Mouse (Mus musculus) heart, postnatal 0 days (tissue): ENCODE measurements around the gene Slc26a1. TPM values are rescaled to one million over a fixed set of nuclear protein-coding genes. Genes with fewer than 3 reads are reported as not detected.

ENCODE experiments used
- ATAC-seq: fragments of 200-750 bp; cut with Nextera tagmentation; 2 replicates; pipeline ENCODE4 v1.8.0; 2017; ENCODE audit warnings: low read depth, moderate number of reproducible peaks, moderate library complexity; ENCODE audit not compliant: insufficient read depth
- DNase-seq: peaks from one replicate; pipeline ENCODE4 v3.0.0-alpha.2; 2016; ENCODE audit warnings: low spot score
- H3K27ac ChIP-seq: fragments of 300-500 bp; sonication (generic); 2 replicates; pipeline ENCODE4 v1.5.1; 2014; ENCODE audit warnings: low read depth, mild to moderate bottlenecking
- H3K27me3 ChIP-seq: fragments of 300-500 bp; sonication (generic); 2 replicates; pipeline ENCODE4 v1.6.1; 2014; ENCODE audit warnings: low read length, mixed read lengths; ENCODE audit not compliant: control insufficient read depth, insufficient read depth
- H3K36me3 ChIP-seq: fragments of 300-500 bp; sonication (generic); replicated peaks from 2 replicates; pipeline ENCODE4 v1.6.1; 2014; ENCODE audit warnings: low read length, mixed read lengths; ENCODE audit not compliant: control insufficient read depth, insufficient read depth
- H3K4me1 ChIP-seq: fragments of 300-500 bp; sonication (generic); 2 replicates; pipeline ENCODE4 v1.6.1; 2014; ENCODE audit warnings: antibody characterized with exemption; ENCODE audit not compliant: control insufficient read depth, insufficient read depth
- H3K4me2 ChIP-seq: fragments of 300-500 bp; sonication (generic); 2 replicates; pipeline ENCODE4 v1.6.1; 2014; ENCODE audit warnings: low read depth, mild to moderate bottlenecking, low read length, moderate library complexity
- H3K4me3 ChIP-seq: fragments of 300-500 bp; sonication (generic); 2 replicates; pipeline ENCODE4 v1.5.1; 2014; ENCODE audit warnings: low read depth, low read length
- H3K9ac ChIP-seq: fragments of 300-500 bp; sonication (generic); replicated peaks from 2 replicates; pipeline ENCODE4 v1.6.1; 2014; ENCODE audit warnings: low read depth, low read length, mixed read lengths
- H3K9me3 ChIP-seq: fragments of 300-500 bp; sonication (generic); replicated peaks from 2 replicates; pipeline ENCODE4 v1.6.1; 2016; ENCODE audit warnings: low read length; ENCODE audit not compliant: control insufficient read depth
- CTCF ChIP-seq: IDR thresholded peaks from 2 replicates; pipeline ENCODE4 v1.5.1; 2016; ENCODE audit warnings: antibody characterized with exemption, control low read depth, low read depth
- EP300 ChIP-seq: IDR thresholded peaks from 2 replicates; pipeline ENCODE4 v1.6.1; 2016; ENCODE audit warnings: antibody characterized with exemption, low read depth
- WGBS: fragments of 180-500 bp; shearing (Covaris S2); extraction: QIAGEN DNeasy Blood & Tissue Kit; methylation state at CpG from one replicate; pipeline ENCODE4 v1.1.7; 2014; 5-methylcytosine and 5-hydroxymethylcytosine counted together
- polyA plus RNA-seq: library from polyadenylated mRNA; unstranded; fragments of >200 nt; fragmentation: Nextera tagmentation; extraction: Ambion mirVana; gene quantifications from 2 replicates; pipeline ENCODE4 v1.2.1, GENCODE M21; 2015
- total RNA-seq: library from RNA; depleted of rRNA; stranded (reverse); fragments of >200 nt; gene quantifications from 2 replicates; pipeline ENCODE4 v1.2.3, GENCODE M21; 2014; ENCODE audit warnings: low replicate concordance

The Slc26a1 gene
- total and polyA plus RNA-seq, 2 experiments from 2014 or later = 0.08 to 0.23 TPM

DNA sequence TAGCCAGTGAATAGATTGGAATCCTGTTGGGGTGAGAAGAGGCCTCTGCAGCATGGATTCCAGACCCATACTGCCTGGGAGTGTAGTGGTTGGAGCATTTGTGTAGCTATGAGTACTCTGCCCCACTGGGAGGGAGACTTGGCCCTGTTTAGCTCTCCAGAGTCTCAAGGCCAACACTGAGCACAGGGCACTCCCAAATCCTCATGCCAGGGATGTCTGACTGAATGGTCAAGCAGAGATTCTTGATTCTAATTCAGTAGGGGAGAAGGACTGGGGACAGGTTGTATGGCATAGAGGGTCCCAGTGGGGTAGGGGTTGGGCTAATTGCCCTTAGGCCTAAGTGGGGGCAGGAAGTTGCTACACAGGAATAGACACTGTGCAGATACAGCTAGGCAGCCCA is 38.3 kb upstream of the Slc26a1 start:
- no peak for TF ChIP-seq EP300
- no peak for TF ChIP-seq CTCF
- H3K27ac ChIP-seq = no peak overlapping the region
- H3K4me3 ChIP-seq = no peak overlapping the region
- no peak for ATAC-seq
- no peak for DNase-seq
- H3K4me1 ChIP-seq = no peaks in the 10 kb centered on the region
- no peaks in the 10 kb centered on the region for H3K27me3 ChIP-seq
- no peak overlapping the region for H3K4me2 ChIP-seq
- no peaks in the 10 kb centered on the region for H3K9me3 ChIP-seq
- no peak overlapping the region for H3K9ac ChIP-seq
- H3K36me3 ChIP-seq = no peaks in the 10 kb centered on the region

DNA sequence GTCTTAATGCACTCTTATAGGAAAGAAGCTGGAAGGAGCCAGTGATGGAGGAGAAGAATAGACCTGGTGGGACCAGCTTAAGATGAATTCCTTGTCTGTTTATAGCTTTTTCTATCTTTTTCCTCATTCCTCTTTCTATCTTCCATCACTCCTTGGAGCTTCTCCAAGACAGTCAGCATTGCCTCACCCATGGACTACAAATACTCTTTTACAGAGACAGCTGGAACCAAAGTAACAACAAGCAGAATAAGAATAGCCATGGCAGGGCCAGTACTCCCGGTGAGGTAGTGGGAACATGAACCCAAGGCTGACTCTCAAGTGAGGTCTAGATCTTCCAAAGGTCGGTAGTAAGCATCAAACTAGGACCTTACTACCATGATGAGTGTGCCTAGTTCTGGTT is 37.7 kb upstream of the Slc26a1 start:
- TF ChIP-seq EP300 (no peak), CTCF (no peak)
- Histone ChIP-seq H3K4me2 (no peak overlapping the region), H3K9me3 (no peaks in the 10 kb centered on the region), H3K9ac (no peak overlapping the region), H3K4me3 (no peak overlapping the region), H3K4me1 (no peaks in the 10 kb centered on the region), H3K27ac (no peak overlapping the region), H3K36me3 (no peaks in the 10 kb centered on the region), H3K27me3 (no peaks in the 10 kb centered on the region)
- DNase-seq (no peak), ATAC-seq (no peak)
- WGBS = 76% methylated on average over 2 of the region's 2 CpGs

DNA sequence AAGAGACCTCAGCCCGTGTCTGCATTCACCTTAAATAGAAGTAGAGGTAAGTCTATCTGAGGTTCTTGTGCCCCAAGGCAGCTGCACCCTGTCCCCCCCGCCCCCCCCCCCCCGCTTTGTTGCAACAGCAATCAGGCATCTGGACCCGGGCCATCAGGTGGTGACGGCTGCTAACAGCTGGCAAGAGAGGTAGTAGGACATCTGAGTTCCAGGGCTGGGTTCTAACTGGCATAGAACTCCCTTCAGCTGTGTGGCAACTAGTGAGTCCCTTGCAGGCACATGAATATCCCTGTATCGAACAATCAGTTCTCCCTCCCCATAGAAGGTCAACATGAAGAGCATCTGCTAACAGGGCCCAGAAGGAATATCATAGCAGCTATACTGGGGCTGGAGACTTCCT is 36.6 kb upstream of the Slc26a1 start:
- no peak for ATAC-seq
- 69% methylated on average over 5 of the region's 6 CpGs for WGBS

DNA sequence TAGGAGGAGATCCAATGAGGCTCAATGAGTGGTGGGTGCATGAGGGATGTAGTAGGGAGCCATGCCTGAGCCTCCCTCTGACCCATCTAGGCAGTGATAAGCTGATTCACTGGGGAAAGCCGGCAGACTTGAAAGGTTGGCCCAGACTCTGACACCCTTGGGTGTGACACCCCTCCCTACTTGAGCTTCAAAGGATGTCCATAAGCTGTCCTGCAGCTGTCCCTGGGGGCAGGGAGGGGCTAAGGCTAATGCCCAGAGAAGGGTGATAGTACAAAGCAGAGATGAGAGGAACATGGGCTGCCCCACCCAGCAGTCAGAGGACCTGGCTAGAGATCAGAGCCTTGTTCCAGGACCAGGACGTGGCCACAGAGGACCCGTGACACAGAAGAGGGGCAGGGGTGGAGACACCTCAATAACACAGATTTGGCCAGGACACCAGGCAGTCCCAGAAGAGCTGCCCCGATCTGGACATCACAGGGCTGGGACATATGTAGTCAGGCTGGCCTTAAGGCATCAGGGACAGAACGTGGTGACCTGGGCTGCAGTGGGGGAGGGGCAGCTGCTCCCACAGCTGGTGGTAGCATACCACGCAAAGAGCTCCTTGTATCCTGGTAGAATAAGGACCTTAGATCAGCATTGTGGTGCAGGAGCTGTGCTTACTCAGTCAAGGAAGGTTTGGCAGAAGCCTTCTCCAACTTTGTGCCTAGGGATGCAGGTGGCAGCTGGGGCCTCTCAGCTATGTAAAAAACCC is 33.8 kb upstream of the Slc26a1 start:
- Histone ChIP-seq H3K4me3 (no peak overlapping the region), H3K9me3 (no peaks in the 10 kb centered on the region), H3K4me1 (no peaks in the 10 kb centered on the region), H3K9ac (no peak overlapping the region), H3K27me3 (no peaks in the 10 kb centered on the region), H3K27ac (no peak overlapping the region), H3K4me2 (no peak overlapping the region), H3K36me3 (peaks cover 19% of the 10 kb centered on the region)
- DNase-seq = no peak
- TF ChIP-seq CTCF = no peak
- no peak for TF ChIP-seq EP300
- WGBS = 47% methylated on average over 6 of the region's 6 CpGs
- no peak for ATAC-seq

More for the DNA sequence above, 36.6 kb upstream of the Slc26a1 start:
- TF ChIP-seq EP300 = no peak
- no peaks in the 10 kb centered on the region for H3K27me3 ChIP-seq
- no peak for DNase-seq
- H3K4me2 ChIP-seq = no peak overlapping the region
- H3K9me3 ChIP-seq = no peaks in the 10 kb centered on the region
- no peaks in the 10 kb centered on the region for H3K4me1 ChIP-seq
- no peaks in the 10 kb centered on the region for H3K36me3 ChIP-seq
- no peak overlapping the region for H3K4me3 ChIP-seq
- no peak overlapping the region for H3K9ac ChIP-seq
- H3K27ac ChIP-seq = no peak overlapping the region

DNA sequence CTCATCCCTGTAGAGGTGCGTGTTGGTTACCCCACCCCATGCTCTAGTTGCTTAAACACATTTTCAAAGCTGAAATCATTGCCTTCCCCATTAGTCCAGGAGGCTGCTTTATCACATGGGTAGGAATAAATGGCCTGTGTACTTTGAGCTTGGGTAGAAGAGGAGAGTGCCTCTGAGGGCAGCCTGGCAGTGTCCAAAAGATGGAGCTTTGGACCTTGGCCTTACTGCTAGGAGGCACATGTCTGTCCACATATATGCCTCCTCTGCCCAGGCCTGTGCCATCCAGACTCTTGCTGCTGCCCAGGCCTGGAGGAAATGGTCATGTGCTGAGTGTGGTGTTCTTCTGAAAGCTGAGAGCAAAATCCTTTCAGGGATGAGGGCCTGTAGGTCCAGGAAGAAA is 33.0 kb upstream of the Slc26a1 start:
- no peak overlapping the region for H3K9ac ChIP-seq
- TF ChIP-seq EP300 (no peak), CTCF (no peak)
- H3K36me3 ChIP-seq = peaks cover 19% of the 10 kb centered on the region
- no peaks in the 10 kb centered on the region for H3K27me3 ChIP-seq
- H3K4me3 ChIP-seq = no peak overlapping the region
- H3K9me3 ChIP-seq = no peaks in the 10 kb centered on the region
- WGBS = 96% methylated on average over 1 of the region's 1 CpGs
- no peak overlapping the region for H3K27ac ChIP-seq
- ATAC-seq (no peak), DNase-seq (no peak)
- no peak overlapping the region for H3K4me2 ChIP-seq
- H3K4me1 ChIP-seq = no peaks in the 10 kb centered on the region

DNA sequence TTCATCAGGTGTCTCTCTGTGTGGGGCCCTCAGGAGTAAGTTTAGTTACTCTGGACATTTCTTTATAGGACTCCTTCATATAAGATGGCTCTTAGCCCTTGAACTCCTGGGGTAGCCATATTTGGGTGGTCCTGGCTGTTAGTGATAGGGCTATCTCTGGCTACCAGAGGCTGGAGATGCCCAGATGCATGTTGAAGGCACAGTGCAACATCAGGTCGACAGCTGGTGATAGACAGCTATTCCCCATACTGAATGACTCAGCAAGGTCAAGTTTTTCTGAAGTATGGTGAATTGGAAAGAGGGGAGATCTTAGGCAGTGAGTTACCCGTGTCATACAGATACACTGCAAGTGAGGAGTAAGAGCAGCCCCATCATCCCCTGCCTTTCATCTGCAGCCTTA is 32.4 kb upstream of the Slc26a1 start:
- H3K4me2 ChIP-seq = no peak overlapping the region
- DNase-seq (no peak), ATAC-seq (no peak)
- WGBS = 59% methylated on average over 2 of the region's 2 CpGs
- no peaks in the 10 kb centered on the region for H3K27me3 ChIP-seq
- H3K4me3 ChIP-seq = no peak overlapping the region
- H3K9ac ChIP-seq = no peak overlapping the region
- no peak overlapping the region for H3K27ac ChIP-seq
- TF ChIP-seq CTCF (no peak), EP300 (no peak)
- no peaks in the 10 kb centered on the region for H3K4me1 ChIP-seq
- peaks cover 19% of the 10 kb centered on the region for H3K36me3 ChIP-seq
- H3K9me3 ChIP-seq = no peaks in the 10 kb centered on the region
